Mouse (Mus musculus) small intestine, adult 2 months (tissue): ENCODE measurements around the gene Pknox2.

Source experiments
- CTCF ChIP-seq: fragments of 200-500 bp; IDR thresholded peaks from 2 replicates; pipeline ENCODE4 v1.5.1; 2012; ENCODE audit warnings: low read depth, mild to moderate bottlenecking, control low read depth, inconsistent platforms, low read length, moderate library complexity, mixed read lengths; ENCODE audit not compliant: insufficient replicate concordance, insufficient read length; ENCODE audit errors: extremely low read depth
- POLR2A ChIP-seq: fragments of 200-500 bp; IDR thresholded peaks from 2 replicates; pipeline ENCODE4 v1.6.1; 2012; ENCODE audit warnings: low read depth, mild to moderate bottlenecking, control low read depth, inconsistent platforms, low read length, moderate library complexity

- TF ChIP-seq CTCF (no peak), POLR2A (no peak)
These were observed 22.3 kb downstream of the Pknox2 start for GRCm38 (mm10) chr9:37124696-37125480.
